Mouse (Mus musculus): ENCODE results near the gene Tiparp. TPM values are rescaled to one million over a fixed set of nuclear protein-coding genes. Genes with fewer than 3 reads are reported as not detected.

The Tiparp gene
- total and polyA plus RNA-seq, 3 experiments: 9.6 to 25.1 (median 13.7) TPM

DNA sequence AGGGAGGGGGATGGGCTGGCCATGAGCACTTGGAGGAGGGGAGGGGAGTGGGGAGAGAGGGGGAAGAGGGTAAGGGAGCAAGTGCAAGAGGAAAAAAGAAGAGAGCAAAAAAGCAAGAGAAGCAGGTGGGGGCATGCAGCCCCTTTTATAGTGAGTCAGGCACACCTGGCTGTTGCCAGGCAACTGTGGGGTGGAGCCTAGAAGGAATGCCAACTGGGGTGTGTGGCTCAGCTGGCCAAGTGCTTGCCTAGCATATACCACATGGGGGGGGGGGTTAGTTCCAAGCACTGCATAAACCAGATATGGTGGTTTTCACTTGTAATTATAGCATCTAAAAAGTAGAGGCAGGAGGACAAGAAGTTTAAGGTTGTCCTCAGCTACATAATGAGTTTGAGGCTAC is 66.3 kb downstream of the Tiparp start:
- Histone ChIP-seq H3K9ac (ENCODE audit: insufficient read depth, low read depth) (no peak overlapping the region), H3K27ac (ENCODE audit: insufficient read depth, low read depth) (no peak overlapping the region), H3K4me2 (ENCODE audit: insufficient read depth, low read depth, poor library complexity, severe bottlenecking) (no peak overlapping the region), H3K27me3 (replicated peaks) (no peaks in the 10 kb centered on the region), H3K79me2 (replicated peaks; ENCODE audit: control insufficient read depth, extremely low read depth, insufficient read depth, poor library complexity, severe bottlenecking) (no peaks in the 10 kb centered on the region), H3K9me3 (replicated peaks; ENCODE audit: low read length) (no peaks in the 10 kb centered on the region), H3K4me1 (ENCODE audit: control insufficient read depth in 1 of 2, insufficient read depth in 2 of 2) (peaks cover 4 to 15% of the 10 kb centered on the region in 2 experiments; a peak in 3 of 4 replicates), H3K4me3 (replicated peaks in 1 of 3; ENCODE audit: low read depth in 2 of 3, low read length in 2 of 3, poor library complexity in 1 of 3) (no peak overlapping the region), H3K36me3 (replicated peaks in 1 of 2; ENCODE audit: control insufficient read depth in 1 of 2, insufficient read depth in 1 of 2, low read length in 1 of 2) (no peaks in the 10 kb centered on the region)
- no peak for DNase-seq (ENCODE audit: extremely low read depth)
- no peak for TF ChIP-seq ELF1 (IDR thresholded peaks at IDR 0.05; ENCODE audit: low read depth, low read length)
- TF ChIP-seq IRF4 (IDR thresholded peaks at IDR 0.05; ENCODE audit: low read depth, low read length): no peak
- no peak for TF ChIP-seq MAFK (IDR thresholded peaks at IDR 0.05; ENCODE audit: insufficient replicate concordance, low read length)
- no peak for TF ChIP-seq ZMIZ1 (IDR thresholded peaks at IDR 0.05; ENCODE audit: low read depth, low read length)
- TF ChIP-seq RAD21 (IDR thresholded peaks at IDR 0.05; ENCODE audit: low read depth, low read length): no peak
- no peak for TF ChIP-seq JUN (IDR thresholded peaks at IDR 0.05; ENCODE audit: insufficient read depth, low read depth, low read length)
- in situ Hi-C loops (cut with MboI; ENCODE audit: low pct_ligation_motif_present, low pct_unique_long_range_greater_than_20kb, low sequenced_read_pairs) (loop anchor here (10.0 kb wide), 1 partner anchor 60 kb away; no protein-coding TSS in a partner anchor), dilution Hi-C loops (cut with MboI; ENCODE audit: extremely low pct_ligation_motif_present, extremely low pct_unique_long_range_greater_than_20kb, low sequenced_read_pairs) (no loop called here)

DNA sequence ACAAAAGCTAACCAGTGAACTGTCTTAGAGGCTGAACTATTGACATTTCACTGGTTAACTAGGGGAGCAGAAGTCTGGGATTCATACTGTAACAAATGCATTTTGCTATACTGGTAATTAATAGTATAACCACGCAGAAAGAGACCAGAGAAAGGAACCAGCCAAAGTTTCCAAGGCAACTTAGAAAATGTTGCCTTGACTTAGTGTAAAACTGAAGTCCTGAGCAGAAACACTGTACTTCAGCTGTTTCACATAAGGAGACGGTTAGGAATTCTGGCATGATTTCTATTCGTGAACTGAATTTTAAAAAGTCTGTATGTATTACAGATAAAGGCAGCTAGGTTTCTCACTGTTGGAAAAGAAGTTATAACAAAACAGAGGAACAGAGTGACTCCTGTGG is 67.0 kb downstream of the Tiparp start:
- dilution Hi-C loops (cut with MboI; ENCODE audit: extremely low pct_ligation_motif_present, extremely low pct_unique_long_range_greater_than_20kb, low sequenced_read_pairs): no loop called here
- no peak for DNase-seq (ENCODE audit: extremely low read depth)
- no peaks in the 10 kb centered on the region for H3K36me3 ChIP-seq (replicated peaks in 1 of 2; ENCODE audit: control insufficient read depth in 1 of 2, insufficient read depth in 1 of 2, low read length in 1 of 2)
- no peak overlapping the region for H3K27ac ChIP-seq (ENCODE audit: insufficient read depth, low read depth)
- H3K9ac ChIP-seq (ENCODE audit: insufficient read depth, low read depth): no peak overlapping the region
- no peaks in the 10 kb centered on the region for H3K9me3 ChIP-seq (replicated peaks; ENCODE audit: low read length)
- in situ Hi-C loops (cut with MboI; ENCODE audit: low pct_ligation_motif_present, low pct_unique_long_range_greater_than_20kb, low sequenced_read_pairs): loop anchor here (10.0 kb wide), 1 partner anchor 60 kb away; no protein-coding TSS in a partner anchor
- TF ChIP-seq RCOR1 (conservative IDR thresholded peaks at IDR 0.05; ENCODE audit: low read depth, low read length) (no peak), POLR2A (IDR thresholded peaks at IDR 0.05; ENCODE audit: low read depth, low read length) (no peak), RAD21 (IDR thresholded peaks at IDR 0.05; ENCODE audit: low read depth, low read length) (no peak), ZKSCAN1 (IDR thresholded peaks at IDR 0.05; ENCODE audit: borderline replicate concordance, low read depth, low read length) (no peak), EP300 (IDR thresholded peaks at IDR 0.05; ENCODE audit: low read length) (no peak), TCF12 (IDR thresholded peaks at IDR 0.05; ENCODE audit: low read depth, low read length) (no peak), ELF1 (IDR thresholded peaks at IDR 0.05; ENCODE audit: low read depth, low read length) (no peak), SIN3A (IDR thresholded peaks at IDR 0.05; ENCODE audit: low read length) (no peak), JUN (IDR thresholded peaks at IDR 0.05; ENCODE audit: insufficient read depth, low read depth, low read length) (no peak), KAT2A (IDR thresholded peaks at IDR 0.05; ENCODE audit: insufficient replicate concordance, low read length) (no peak), MEF2A (IDR thresholded peaks at IDR 0.05; ENCODE audit: borderline replicate concordance, low read depth, low read length) (no peak), MAZ (IDR thresholded peaks at IDR 0.05; ENCODE audit: low read depth, low read length) (no peak), NRF1 (IDR thresholded peaks at IDR 0.05; ENCODE audit: low read depth, low read length) (no peak), ZMIZ1 (IDR thresholded peaks at IDR 0.05; ENCODE audit: low read depth, low read length) (no peak), CHD1 (IDR thresholded peaks at IDR 0.05; ENCODE audit: low read depth, low read length) (no peak), TBP (conservative IDR thresholded peaks at IDR 0.05; ENCODE audit: low read depth, low read length) (no peak)
- no peak overlapping the region for H3K4me3 ChIP-seq (replicated peaks in 1 of 3; ENCODE audit: low read depth in 2 of 3, low read length in 2 of 3, poor library complexity in 1 of 3)
- H3K79me2 ChIP-seq (replicated peaks; ENCODE audit: control insufficient read depth, extremely low read depth, insufficient read depth, poor library complexity, severe bottlenecking): no peaks in the 10 kb centered on the region
- no peak overlapping the region for H3K4me2 ChIP-seq (ENCODE audit: insufficient read depth, low read depth, poor library complexity, severe bottlenecking)
- H3K27me3 ChIP-seq (replicated peaks): no peaks in the 10 kb centered on the region
- H3K4me1 ChIP-seq (ENCODE audit: control insufficient read depth in 1 of 2, insufficient read depth in 2 of 2): peaks cover 4 to 15% of the 10 kb centered on the region in 2 experiments; a peak in 3 of 4 replicates

All from CH12.LX (cell line).